Mouse (Mus musculus): ENCODE data around the gene Trim41. TPM values are rescaled to one million over a fixed set of nuclear protein-coding genes. Genes with fewer than 3 reads are reported as not detected.
"Not testable (repeated sequence)": the region's sequence is repeated elsewhere in the genome, so short reads cannot be mapped to it uniquely, and the experiment has no call there.

Trim41 gene
- polyA plus RNA-seq, 1 experiment from 2014 or later: 7.5 TPM

DNA sequence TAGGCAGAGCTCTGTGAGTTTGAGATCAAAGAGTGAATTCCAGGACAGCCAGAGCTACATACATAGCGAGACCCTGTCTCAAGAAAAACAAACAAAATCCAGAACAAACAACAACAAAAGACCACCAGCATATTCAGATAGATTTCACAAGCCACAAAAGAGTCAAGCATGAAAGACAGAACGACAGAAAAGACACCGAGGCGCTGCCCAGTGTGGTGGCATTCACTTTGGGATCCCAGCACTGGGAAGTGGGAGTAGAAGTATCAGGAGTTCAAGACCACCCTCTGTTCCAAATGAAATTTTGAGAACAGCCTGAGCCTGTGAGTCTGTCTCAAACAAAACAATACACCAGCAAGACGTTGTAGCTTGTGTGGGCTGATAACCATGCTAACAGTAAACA lies 29.7 kb upstream of the Trim41 start:
- no peak overlapping the region for H3K9ac ChIP-seq
- H3K4me2 ChIP-seq (replicated peaks): no peak overlapping the region
- WGBS: 63% methylated on average over 5 of the region's 5 CpGs
- no peaks in the 10 kb centered on the region for H3K4me1 ChIP-seq
- no peak for ATAC-seq (ENCODE audit: insufficient number of reproducible peaks, low FRiP score, low TSS enrichment, low read depth)
- no peaks in the 10 kb centered on the region for H3K9me3 ChIP-seq (replicated peaks)
- peaks cover 14% of the 10 kb centered on the region for H3K27me3 ChIP-seq
- no peak overlapping the region for H3K27ac ChIP-seq (replicated peaks)
- H3K36me3 ChIP-seq: no peaks in the 10 kb centered on the region
- H3K4me3 ChIP-seq (replicated peaks): no peak overlapping the region

- WGBS: 67% methylated on average over 2 of the region's 2 CpGs
- H3K36me3 ChIP-seq; H3K4me3 ChIP-seq (replicated peaks); H3K4me1 ChIP-seq; H3K9ac ChIP-seq; ATAC-seq (ENCODE audit: insufficient number of reproducible peaks, low FRiP score, low TSS enrichment, low read depth); H3K4me2 ChIP-seq (replicated peaks); H3K27ac ChIP-seq (replicated peaks); H3K9me3 ChIP-seq (replicated peaks): not testable (repeated sequence)
- H3K27me3 ChIP-seq: peaks cover 14% of the 10 kb centered on the region
Measured at GRCm38 (mm10) chr11:48846362-48846761, 29.2 kb upstream of the Trim41 start.

- whole genome bisulfite sequencing: 35% methylated on average over 13 of the region's 13 CpGs
- no peak for ATAC-seq (ENCODE audit: insufficient number of reproducible peaks, low FRiP score, low TSS enrichment, low read depth)
- Histone ChIP-seq H3K4me2 (replicated peaks) (no peak overlapping the region), H3K9me3 (replicated peaks) (no peaks in the 10 kb centered on the region), H3K4me1 (no peaks in the 10 kb centered on the region), H3K27me3 (peaks cover 14% of the 10 kb centered on the region), H3K36me3 (no peaks in the 10 kb centered on the region), H3K27ac (replicated peaks) (no peak overlapping the region), H3K9ac (no peak overlapping the region), H3K4me3 (replicated peaks) (no peak overlapping the region)
Measured at GRCm38 (mm10) chr11:48845244-48845815, 28.2 kb upstream of the Trim41 start.

GRCm38 (mm10) chr11:48844309-48844708 lies 27.2 kb upstream of the Trim41 start:
- Histone ChIP-seq H3K4me2 (replicated peaks) (no peak overlapping the region), H3K27me3 (peaks cover 7% of the 10 kb centered on the region), H3K36me3 (no peaks in the 10 kb centered on the region), H3K9me3 (replicated peaks) (no peaks in the 10 kb centered on the region), H3K27ac (replicated peaks) (no peak overlapping the region), H3K4me3 (replicated peaks) (no peak overlapping the region), H3K4me1 (no peaks in the 10 kb centered on the region), H3K9ac (no peak overlapping the region)
- ATAC-seq (ENCODE audit: insufficient number of reproducible peaks, low FRiP score, low TSS enrichment, low read depth): no peak
- WGBS: 40% methylated on average over 6 of the region's 6 CpGs

- Histone ChIP-seq H3K36me3 (no peaks in the 10 kb centered on the region), H3K9ac (no peak overlapping the region), H3K27me3 (peaks cover under 1% of the 10 kb centered on the region; the same call in 1 of the 2 replicates), H3K4me3 (replicated peaks) (no peak overlapping the region), H3K4me1 (peaks cover 6% of the 10 kb centered on the region), H3K9me3 (replicated peaks) (no peaks in the 10 kb centered on the region), H3K4me2 (replicated peaks) (no peak overlapping the region), H3K27ac (replicated peaks) (no peak overlapping the region)
- no peak for ATAC-seq (ENCODE audit: insufficient number of reproducible peaks, low FRiP score, low TSS enrichment, low read depth)
- 77% methylated on average over 11 of the region's 11 CpGs for WGBS
Measured at GRCm38 (mm10) chr11:48843202-48843601, 26.0 kb upstream of the Trim41 start.

DNA sequence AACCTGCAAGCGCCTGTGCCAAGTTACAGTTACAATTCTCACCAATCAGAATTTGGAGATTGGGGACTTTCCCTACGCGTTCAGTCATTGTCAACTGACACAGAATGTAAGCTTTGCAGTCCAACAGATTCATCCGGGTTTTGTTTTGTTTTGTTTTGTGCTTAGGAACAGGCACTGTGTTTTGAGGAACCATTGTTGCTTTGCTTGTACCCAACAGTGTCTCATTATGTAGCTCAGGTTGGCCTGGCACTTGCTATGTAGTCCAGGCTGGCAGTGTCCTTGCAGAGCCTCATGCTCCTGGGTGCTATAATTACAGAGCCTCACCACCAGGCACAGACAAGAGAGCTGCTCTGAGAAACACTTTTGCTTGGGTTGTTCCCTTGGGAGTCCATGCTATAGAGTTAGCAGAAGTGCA lies 25.2 kb upstream of the Trim41 start:
- H3K4me2 ChIP-seq (replicated peaks): no peak overlapping the region
- no peaks in the 10 kb centered on the region; the same call in 1 of the 2 replicates for H3K27me3 ChIP-seq
- H3K4me3 ChIP-seq (replicated peaks): no peak overlapping the region
- peaks cover 8% of the 10 kb centered on the region for H3K4me1 ChIP-seq
- no peak overlapping the region for H3K9ac ChIP-seq
- whole genome bisulfite sequencing: 81% methylated on average over 4 of the region's 4 CpGs
- H3K9me3 ChIP-seq (replicated peaks): no peaks in the 10 kb centered on the region
- no peak overlapping the region for H3K27ac ChIP-seq (replicated peaks)
- no peaks in the 10 kb centered on the region for H3K36me3 ChIP-seq
- no peak for ATAC-seq (ENCODE audit: insufficient number of reproducible peaks, low FRiP score, low TSS enrichment, low read depth)

- WGBS: 82% methylated on average over 5 of the region's 5 CpGs
- no peak overlapping the region for H3K9ac ChIP-seq
- no peak for ATAC-seq (ENCODE audit: insufficient number of reproducible peaks, low FRiP score, low TSS enrichment, low read depth)
- H3K4me3 ChIP-seq (replicated peaks): no peak overlapping the region
- no peak overlapping the region for H3K27ac ChIP-seq (replicated peaks)
- peaks cover 13% of the 10 kb centered on the region for H3K4me1 ChIP-seq
- H3K36me3 ChIP-seq: no peaks in the 10 kb centered on the region
- H3K9me3 ChIP-seq (replicated peaks): no peaks in the 10 kb centered on the region
- no peaks in the 10 kb centered on the region; the same call in 1 of the 2 replicates for H3K27me3 ChIP-seq
- H3K4me2 ChIP-seq (replicated peaks): no peak overlapping the region
Measured at GRCm38 (mm10) chr11:48841213-48841612, 24.1 kb upstream of the Trim41 start.

DNA sequence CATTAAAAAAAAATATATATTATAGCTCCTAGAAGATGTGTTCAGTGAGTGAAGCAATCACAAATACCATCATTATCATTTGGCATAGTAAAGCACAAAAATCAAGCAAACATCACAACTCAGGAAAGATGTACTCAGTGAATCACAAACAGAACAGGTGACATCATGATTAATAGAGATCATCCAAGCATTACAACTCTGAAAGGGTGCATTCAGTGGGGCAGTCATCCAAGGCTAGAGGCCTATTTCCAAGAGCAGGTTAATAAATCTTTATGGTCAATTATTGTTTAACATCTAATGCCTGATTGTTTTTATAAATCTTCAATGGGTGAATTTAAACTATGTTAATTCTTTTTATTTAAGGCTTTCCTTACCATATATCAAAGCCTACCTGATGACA lies 23.7 kb upstream of the Trim41 start:
- Histone ChIP-seq H3K4me2 (replicated peaks) (no peak overlapping the region), H3K4me3 (replicated peaks) (no peak overlapping the region), H3K36me3 (no peaks in the 10 kb centered on the region), H3K27me3 (no peaks in the 10 kb centered on the region; the same call in 1 of the 2 replicates), H3K27ac (replicated peaks) (no peak overlapping the region), H3K9me3 (replicated peaks) (no peaks in the 10 kb centered on the region), H3K9ac (no peak overlapping the region), H3K4me1 (peaks cover 13% of the 10 kb centered on the region)
- ATAC-seq (ENCODE audit: insufficient number of reproducible peaks, low FRiP score, low TSS enrichment, low read depth): no peak

DNA sequence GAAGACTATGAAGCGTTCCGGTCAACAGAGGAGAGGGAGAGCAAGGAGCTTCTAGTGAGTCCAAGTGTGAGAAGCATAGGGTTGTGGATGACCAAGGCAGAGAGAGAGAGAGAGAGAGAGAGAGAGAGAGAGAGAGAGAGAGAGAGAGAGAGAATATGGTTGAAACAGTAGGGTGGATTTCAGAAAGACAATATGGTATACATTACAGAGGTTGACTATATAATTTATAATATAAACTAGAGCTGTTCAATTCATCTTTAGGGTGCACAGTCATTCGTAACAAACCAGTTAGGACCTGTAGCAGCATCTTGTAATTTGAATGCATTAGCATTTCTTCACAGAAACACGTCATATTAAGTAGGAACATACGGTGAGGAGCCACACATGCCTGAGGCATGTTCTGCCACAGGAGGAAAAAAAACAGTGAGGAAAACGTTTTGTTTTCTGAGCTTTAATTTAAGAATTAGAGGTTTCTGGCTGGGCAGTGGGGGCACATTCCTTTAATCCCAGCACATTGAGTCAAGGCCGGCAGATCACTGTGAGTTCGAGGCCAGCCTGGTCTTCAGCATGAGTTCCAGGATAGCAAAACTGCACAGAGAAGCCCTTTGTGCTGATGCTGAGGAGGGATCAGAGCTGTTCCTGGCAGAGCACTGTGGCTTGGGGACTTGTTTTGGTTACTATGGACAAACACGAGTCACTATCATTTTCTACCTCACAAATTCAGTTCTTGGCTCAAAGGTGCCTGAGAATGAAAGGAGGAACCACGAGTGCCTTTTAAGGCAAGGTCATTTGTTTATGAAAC lies 21.9 kb upstream of the Trim41 start:
- H3K27me3 ChIP-seq: no peaks in the 10 kb centered on the region; the same call in 1 of the 2 replicates
- no peak overlapping the region; the same call in 1 of the 2 replicates for H3K4me3 ChIP-seq (replicated peaks)
- 0 out of 2 replicates have a peak overlapping the region, but pooled peaks have one; percentile 22 for H3K27ac ChIP-seq (replicated peaks)
- peak overlapping the region; percentile 88 for H3K4me2 ChIP-seq (replicated peaks)
- H3K9me3 ChIP-seq (replicated peaks): no peaks in the 10 kb centered on the region
- no peak for ATAC-seq (ENCODE audit: insufficient number of reproducible peaks, low FRiP score, low TSS enrichment, low read depth)
- H3K4me1 ChIP-seq: peaks cover 13% of the 10 kb centered on the region
- H3K36me3 ChIP-seq: no peaks in the 10 kb centered on the region
- WGBS: 52% methylated on average over 10 of the region's 10 CpGs
- no peak overlapping the region for H3K9ac ChIP-seq

- peak overlapping the region; percentile 39 for H3K27ac ChIP-seq (replicated peaks)
Measured at GRCm38 (mm10) chr11:48838181-48838797, 21.1 kb upstream of the Trim41 start.

More at GRCm38 (mm10) chr11:48838181-48838797, 21.1 kb upstream of the Trim41 start:
- Histone ChIP-seq H3K36me3 (no peaks in the 10 kb centered on the region), H3K4me1 (peaks cover 13% of the 10 kb centered on the region), H3K27me3 (no peaks in the 10 kb centered on the region; the same call in 1 of the 2 replicates), H3K4me2 (replicated peaks) (peak overlapping the region; percentile 88), H3K4me3 (replicated peaks) (peak overlapping the region; percentile 65), H3K9me3 (replicated peaks) (no peaks in the 10 kb centered on the region), H3K9ac (peak overlapping the region; percentile 31)
- 1% methylated on average over 16 of the region's 16 CpGs for WGBS
- no peak for ATAC-seq (ENCODE audit: insufficient number of reproducible peaks, low FRiP score, low TSS enrichment, low read depth)
